Mouse (Mus musculus): Measurements from ENCODE around the gene Gmps. TPM values are rescaled to one million over a fixed set of nuclear protein-coding genes. Genes with fewer than 3 reads are reported as not detected.
A peak's percentile ranks its signal among the peaks of the same experiment; 100 is the strongest.

Gmps gene
- polyA plus RNA-seq, 1 experiment from 2014 or later, result 62.6 TPM

- H3K4me3 ChIP-seq (ENCODE audit: low read length), result peak overlapping the region; percentile 56
- H3K9me3 ChIP-seq (ENCODE audit: control insufficient read depth, low read length), result no peaks in the 10 kb centered on the region
- peak overlapping the region; percentile 63 for H3K4me2 ChIP-seq (replicated peaks; ENCODE audit: low read depth, low read length)
- WGBS, result 82% methylated on average over 6 of the region's 6 CpGs
- no peak overlapping the region for H3K9ac ChIP-seq (ENCODE audit: low read depth, low read length)
- no peak for ATAC-seq (ENCODE audit: low FRiP score, low TSS enrichment)
- no peaks in the 10 kb centered on the region for H3K27me3 ChIP-seq (ENCODE audit: control insufficient read depth, insufficient read depth, low read length)
- no peak overlapping the region for H3K27ac ChIP-seq (ENCODE audit: low read depth, low read length)
- no peaks in the 10 kb centered on the region for H3K36me3 ChIP-seq (ENCODE audit: control insufficient read depth, insufficient read depth, low read length)
- peaks cover 18% of the 10 kb centered on the region for H3K4me1 ChIP-seq (ENCODE audit: control insufficient read depth, insufficient read depth, low read length)
Measured at GRCm38 (mm10) chr3:63964922-63965249, 11.0 kb upstream of the Gmps start.

GRCm38 (mm10) chr3:63965929-63966328 lies 10.0 kb upstream of the Gmps start:
- Histone ChIP-seq H3K4me3 (ENCODE audit: low read length) (no peak overlapping the region), H3K9ac (ENCODE audit: low read depth, low read length) (no peak overlapping the region), H3K4me1 (ENCODE audit: control insufficient read depth, insufficient read depth, low read length) (peaks cover 18% of the 10 kb centered on the region), H3K27me3 (ENCODE audit: control insufficient read depth, insufficient read depth, low read length) (no peaks in the 10 kb centered on the region), H3K27ac (ENCODE audit: low read depth, low read length) (no peak overlapping the region), H3K4me2 (replicated peaks; ENCODE audit: low read depth, low read length) (no peak overlapping the region), H3K9me3 (ENCODE audit: control insufficient read depth, low read length) (no peaks in the 10 kb centered on the region), H3K36me3 (ENCODE audit: control insufficient read depth, insufficient read depth, low read length) (no peaks in the 10 kb centered on the region)
- no peak for ATAC-seq (ENCODE audit: low FRiP score, low TSS enrichment)
- WGBS, result 70% methylated on average over 2 of the region's 2 CpGs

GRCm38 (mm10) chr3:63977895-63978294 lies 2.0 kb downstream of the Gmps start:
- WGBS, result 51% methylated on average over 4 of the region's 4 CpGs
- H3K4me2 ChIP-seq (replicated peaks; ENCODE audit: low read depth, low read length), result peak overlapping the region; percentile 8; the same call in 1 of the 2 replicates

GRCm38 (mm10) chr3:63986656-63987055 lies 10.8 kb downstream of the Gmps start:
- Histone ChIP-seq H3K4me1 (ENCODE audit: control insufficient read depth, insufficient read depth, low read length) (no peaks in the 10 kb centered on the region), H3K9me3 (ENCODE audit: control insufficient read depth, low read length) (no peaks in the 10 kb centered on the region), H3K4me3 (ENCODE audit: low read length) (no peak overlapping the region), H3K4me2 (replicated peaks; ENCODE audit: low read depth, low read length) (no peak overlapping the region), H3K36me3 (ENCODE audit: control insufficient read depth, insufficient read depth, low read length) (peaks cover 71% of the 10 kb centered on the region), H3K9ac (ENCODE audit: low read depth, low read length) (no peak overlapping the region), H3K27ac (ENCODE audit: low read depth, low read length) (no peak overlapping the region), H3K27me3 (ENCODE audit: control insufficient read depth, insufficient read depth, low read length) (no peaks in the 10 kb centered on the region)
- WGBS, result 86% methylated on average over 1 of the region's 1 CpGs
- ATAC-seq (ENCODE audit: low FRiP score, low TSS enrichment), result no peak

More at GRCm38 (mm10) chr3:63977895-63978294, 2.0 kb downstream of the Gmps start:
- Histone ChIP-seq H3K27ac (ENCODE audit: low read depth, low read length) (no peak overlapping the region), H3K9ac (ENCODE audit: low read depth, low read length) (no peak overlapping the region), H3K9me3 (ENCODE audit: control insufficient read depth, low read length) (no peaks in the 10 kb centered on the region), H3K4me3 (ENCODE audit: low read length) (no peak overlapping the region), H3K27me3 (ENCODE audit: control insufficient read depth, insufficient read depth, low read length) (no peaks in the 10 kb centered on the region), H3K36me3 (ENCODE audit: control insufficient read depth, insufficient read depth, low read length) (peaks cover 22% of the 10 kb centered on the region), H3K4me1 (ENCODE audit: control insufficient read depth, insufficient read depth, low read length) (peaks cover 10% of the 10 kb centered on the region; the same call in 1 of the 2 replicates)
- no peak for ATAC-seq (ENCODE audit: low FRiP score, low TSS enrichment)

GRCm38 (mm10) chr3:63988722-63989440 lies 13.0 kb downstream of the Gmps start:
- H3K4me1 ChIP-seq (ENCODE audit: control insufficient read depth, insufficient read depth, low read length), result no peaks in the 10 kb centered on the region
- H3K27ac ChIP-seq (ENCODE audit: low read depth, low read length), result no peak overlapping the region
- no peak overlapping the region for H3K9ac ChIP-seq (ENCODE audit: low read depth, low read length)
- H3K4me2 ChIP-seq (replicated peaks; ENCODE audit: low read depth, low read length), result no peak overlapping the region
- 90% methylated on average over 3 of the region's 3 CpGs for WGBS
- no peak for ATAC-seq (ENCODE audit: low FRiP score, low TSS enrichment)
- no peaks in the 10 kb centered on the region for H3K27me3 ChIP-seq (ENCODE audit: control insufficient read depth, insufficient read depth, low read length)
- no peak overlapping the region for H3K4me3 ChIP-seq (ENCODE audit: low read length)
- peaks cover 78% of the 10 kb centered on the region for H3K36me3 ChIP-seq (ENCODE audit: control insufficient read depth, insufficient read depth, low read length)
- H3K9me3 ChIP-seq (ENCODE audit: control insufficient read depth, low read length), result no peaks in the 10 kb centered on the region

GRCm38 (mm10) chr3:64021436-64021835 lies 45.5 kb downstream of the Gmps start:
- Histone ChIP-seq H3K27me3 (ENCODE audit: control insufficient read depth, insufficient read depth, low read length) (no peaks in the 10 kb centered on the region), H3K36me3 (ENCODE audit: control insufficient read depth, insufficient read depth, low read length) (peaks cover 7% of the 10 kb centered on the region; the same call in 1 of the 2 replicates), H3K9ac (ENCODE audit: low read depth, low read length) (no peak overlapping the region), H3K9me3 (ENCODE audit: control insufficient read depth, low read length) (no peaks in the 10 kb centered on the region), H3K4me2 (replicated peaks; ENCODE audit: low read depth, low read length) (no peak overlapping the region), H3K4me1 (ENCODE audit: control insufficient read depth, insufficient read depth, low read length) (no peaks in the 10 kb centered on the region), H3K4me3 (ENCODE audit: low read length) (no peak overlapping the region), H3K27ac (ENCODE audit: low read depth, low read length) (no peak overlapping the region)
- no peak for ATAC-seq (ENCODE audit: low FRiP score, low TSS enrichment)
- 96% methylated on average over 3 of the region's 3 CpGs for WGBS

GRCm38 (mm10) chr3:64021867-64022266 lies 46.0 kb downstream of the Gmps start:
- Histone ChIP-seq H3K9ac (ENCODE audit: low read depth, low read length) (no peak overlapping the region), H3K9me3 (ENCODE audit: control insufficient read depth, low read length) (no peaks in the 10 kb centered on the region), H3K4me1 (ENCODE audit: control insufficient read depth, insufficient read depth, low read length) (no peaks in the 10 kb centered on the region), H3K27ac (ENCODE audit: low read depth, low read length) (no peak overlapping the region), H3K36me3 (ENCODE audit: control insufficient read depth, insufficient read depth, low read length) (peaks cover 7% of the 10 kb centered on the region; the same call in 1 of the 2 replicates), H3K4me2 (replicated peaks; ENCODE audit: low read depth, low read length) (no peak overlapping the region), H3K27me3 (ENCODE audit: control insufficient read depth, insufficient read depth, low read length) (no peaks in the 10 kb centered on the region), H3K4me3 (ENCODE audit: low read length) (no peak overlapping the region)
- WGBS, result 81% methylated on average over 2 of the region's 2 CpGs
- ATAC-seq (ENCODE audit: low FRiP score, low TSS enrichment), result no peak

- ATAC-seq (ENCODE audit: low FRiP score, low TSS enrichment), result no peak
- H3K9me3 ChIP-seq (ENCODE audit: control insufficient read depth, low read length), result no peaks in the 10 kb centered on the region
- H3K36me3 ChIP-seq (ENCODE audit: control insufficient read depth, insufficient read depth, low read length), result no peaks in the 10 kb centered on the region
- no peak overlapping the region for H3K4me2 ChIP-seq (replicated peaks; ENCODE audit: low read depth, low read length)
- no peak overlapping the region for H3K27ac ChIP-seq (ENCODE audit: low read depth, low read length)
- H3K4me1 ChIP-seq (ENCODE audit: control insufficient read depth, insufficient read depth, low read length), result no peaks in the 10 kb centered on the region
- H3K4me3 ChIP-seq (ENCODE audit: low read length), result no peak overlapping the region
- WGBS, result 98% methylated on average over 4 of the region's 4 CpGs
- no peaks in the 10 kb centered on the region for H3K27me3 ChIP-seq (ENCODE audit: control insufficient read depth, insufficient read depth, low read length)
- no peak overlapping the region for H3K9ac ChIP-seq (ENCODE audit: low read depth, low read length)
Measured at GRCm38 (mm10) chr3:64029846-64030245, 53.9 kb downstream of the Gmps start.

GRCm38 (mm10) chr3:64038136-64038841 lies 62.4 kb downstream of the Gmps start:
- no peaks in the 10 kb centered on the region for H3K27me3 ChIP-seq (ENCODE audit: control insufficient read depth, insufficient read depth, low read length)
- H3K9ac ChIP-seq (ENCODE audit: low read depth, low read length), result no peak overlapping the region
- no peak overlapping the region for H3K4me2 ChIP-seq (replicated peaks; ENCODE audit: low read depth, low read length)
- WGBS, result 69% methylated on average over 7 of the region's 7 CpGs
- no peaks in the 10 kb centered on the region for H3K36me3 ChIP-seq (ENCODE audit: control insufficient read depth, insufficient read depth, low read length)
- H3K4me3 ChIP-seq (ENCODE audit: low read length), result no peak overlapping the region
- H3K4me1 ChIP-seq (ENCODE audit: control insufficient read depth, insufficient read depth, low read length), result no peaks in the 10 kb centered on the region
- H3K9me3 ChIP-seq (ENCODE audit: control insufficient read depth, low read length), result no peaks in the 10 kb centered on the region
- no peak overlapping the region for H3K27ac ChIP-seq (ENCODE audit: low read depth, low read length)
- ATAC-seq (ENCODE audit: low FRiP score, low TSS enrichment), result no peak
